Comparison of ENCODE assay signal across 9 mouse cellular contexts in genomic region chr9:110623416-110624195, GRCm38 (mm10). TPM values are rescaled to one million over a fixed set of nuclear protein-coding genes. Genes with fewer than 3 reads are reported as not detected.
DNase-seq lines count a peak whose midpoint lies in the region; ATAC-seq and TF ChIP-seq lines count a peak whose summit lies in the region.
"Had no signal": no experiment of that assay in that cellular context is flagged by ENCODE, and none has a peak within 500 bp of the region (broad histone marks: within the 10 kb centered on the region; RNA-seq: fewer than 3 reads in every experiment).

No protein-coding gene starts in this region.

- peak overlapping the region; percentile 37 for H3K4me3 ChIP-seq in kidney, postnatal 0 days (replicated peaks; ENCODE audit: low read depth, low read length)
- peak overlapping the region; percentile 60 for H3K4me3 ChIP-seq in embryonic facial prominence, embryonic 15.5 days (replicated peaks)
- peak overlapping the region; percentile 54 for H3K4me3 ChIP-seq in limb, embryonic 12.5 days (replicated peaks)
- H3K4me3 ChIP-seq in small intestine, adult 2 months (ENCODE audit: low read depth, low read length): peak overlapping the region; percentile 68

- no peak for TF ChIP-seq CTCF in kidney, postnatal 0 days (IDR thresholded peaks at IDR 0.05; ENCODE audit: low read depth)
- TF ChIP-seq CTCF in small intestine, adult 2 months (IDR thresholded peaks at IDR 0.05; ENCODE audit: extremely low read depth, insufficient read length, insufficient replicate concordance, low read depth, low read length): no peak

- peaks cover 23% of the 10 kb centered on the region; the same call in 1 of the 2 replicates for H3K36me3 ChIP-seq in kidney, postnatal 0 days (ENCODE audit: insufficient read depth, low read length)
- H3K36me3 ChIP-seq in embryonic facial prominence, embryonic 15.5 days: peaks cover 36% of the 10 kb centered on the region
- H3K36me3 ChIP-seq in limb, embryonic 12.5 days: peaks cover 44% of the 10 kb centered on the region
- peaks cover 24% of the 10 kb centered on the region for H3K36me3 ChIP-seq in small intestine, adult 2 months (ENCODE audit: control insufficient read depth, insufficient read depth, low read length)

- peak overlapping the region; percentile 76 for H3K27ac ChIP-seq in kidney, postnatal 0 days
- H3K27ac ChIP-seq in embryonic facial prominence, embryonic 15.5 days (replicated peaks): peak overlapping the region; percentile 92
- H3K27ac ChIP-seq in limb, embryonic 12.5 days: peak overlapping the region; percentile 90
- H3K27ac ChIP-seq in small intestine, adult 2 months (ENCODE audit: insufficient read depth, low read depth, low read length): peak overlapping the region; percentile 25; the same call in 1 of the 2 replicates

- 24% methylated on average over 8 of the region's 8 CpGs for WGBS in kidney, postnatal 0 days
- WGBS in embryonic facial prominence, embryonic 15.5 days: 35% methylated on average over 8 of the region's 8 CpGs
- 36% methylated on average over 8 of the region's 8 CpGs for WGBS in limb, embryonic 12.5 days
- WGBS in small intestine, adult 2 months: 54% methylated on average over 8 of the region's 8 CpGs

- no peak for DNase-seq in kidney, postnatal 0 days (ENCODE audit: low spot score)
- no peak for DNase-seq in kidney, postnatal 4 days
- no peak for DNase-seq in cerebellum, adult 18-20 months
- no peak for DNase-seq in cerebellum, adult 9-11 months
- DNase-seq in thymus, postnatal 0 days (ENCODE audit: low spot score): no peak

- peak overlapping the region; percentile 40 for H3K9ac ChIP-seq in kidney, postnatal 0 days (ENCODE audit: low read depth, low read length)
- peak overlapping the region; percentile 57 for H3K9ac ChIP-seq in embryonic facial prominence, embryonic 15.5 days
- peak overlapping the region; percentile 56 for H3K9ac ChIP-seq in limb, embryonic 12.5 days (replicated peaks)

- no peaks in the 10 kb centered on the region for H3K9me3 ChIP-seq in kidney, postnatal 0 days (replicated peaks; ENCODE audit: low read length)
- H3K9me3 ChIP-seq in embryonic facial prominence, embryonic 15.5 days (replicated peaks): no peaks in the 10 kb centered on the region
- H3K9me3 ChIP-seq in limb, embryonic 12.5 days: no peaks in the 10 kb centered on the region

- H3K4me1 ChIP-seq in kidney, postnatal 0 days (replicated peaks; ENCODE audit: insufficient read depth, low read length): peaks cover 11% of the 10 kb centered on the region
- peaks cover 33% of the 10 kb centered on the region for H3K4me1 ChIP-seq in embryonic facial prominence, embryonic 15.5 days
- H3K4me1 ChIP-seq in limb, embryonic 12.5 days (replicated peaks): peaks cover 21% of the 10 kb centered on the region
- peaks cover 4% of the 10 kb centered on the region for H3K4me1 ChIP-seq in small intestine, adult 2 months (ENCODE audit: control insufficient read depth, insufficient read depth, insufficient read length, low read length)

- peak overlapping the region; percentile 61 for H3K4me2 ChIP-seq in kidney, postnatal 0 days (ENCODE audit: low read length)
- H3K4me2 ChIP-seq in embryonic facial prominence, embryonic 15.5 days (replicated peaks): peak overlapping the region; percentile 96
- peak overlapping the region; percentile 85 for H3K4me2 ChIP-seq in limb, embryonic 12.5 days

- no peak for TF ChIP-seq POLR2A in small intestine, adult 2 months (IDR thresholded peaks at IDR 0.05; ENCODE audit: low read depth, low read length)

- no peak for ATAC-seq in kidney, postnatal 0 days (replicated peaks; ENCODE audit: low FRiP score, low read depth)
- ATAC-seq in embryonic facial prominence, embryonic 15.5 days (ENCODE audit: insufficient number of reproducible peaks, low FRiP score, low TSS enrichment, low read depth): no peak
- ATAC-seq in limb, embryonic 12.5 days (ENCODE audit: insufficient number of reproducible peaks, insufficient read depth, low FRiP score, low TSS enrichment, low read depth): no peak
- ATAC-seq: activated CD4-positive, CD25-positive, alpha-beta regulatory T cell, adult 4 months had no signal

- H3K27me3 ChIP-seq in kidney, postnatal 0 days (ENCODE audit: insufficient read depth, low read length): no peaks in the 10 kb centered on the region
- no peaks in the 10 kb centered on the region for H3K27me3 ChIP-seq in embryonic facial prominence, embryonic 15.5 days
- H3K27me3 ChIP-seq in limb, embryonic 12.5 days: peaks cover 6% of the 10 kb centered on the region
- H3K27me3 ChIP-seq in small intestine, adult 2 months (ENCODE audit: control insufficient read depth, insufficient read depth, low read length): no peaks in the 10 kb centered on the region

RNA-seq across cellular contexts. Expression of gene Nradd, which starts 0.6 kb away (rescaled TPM):
- polyA plus RNA-seq in kidney, postnatal 0 days (2015; fragmentation: Nextera tagmentation; extraction: Ambion mirVana): 42.3 and 45.7 TPM in 2 replicates
- 51.4 and 51.7 TPM in 2 replicates for polyA plus RNA-seq in embryonic facial prominence, embryonic 15.5 days (2015; fragmentation: Nextera tagmentation; extraction: Ambion mirVana)
- polyA plus RNA-seq in limb, embryonic 12.5 days (2016; fragmentation: Nextera tagmentation; extraction: Ambion mirVana): 62.7 and 67.1 TPM in 2 replicates
- polyA plus RNA-seq in small intestine, adult 2 months (2012; rRNA removed): 3.3 and 3.7 TPM in 2 replicates
- 4.3 and 5.3 TPM in 2 replicates for polyA plus RNA-seq in thymus, postnatal 0 days (2015; fragmentation: Nextera tagmentation; extraction: Ambion mirVana)

RNA-seq across cellular contexts. Expression of gene Nbeal2, which starts 30.4 kb away (rescaled TPM):
- polyA plus RNA-seq in kidney, postnatal 0 days (2015; fragmentation: Nextera tagmentation; extraction: Ambion mirVana): 2.9 and 3.9 TPM in 2 replicates
- polyA plus RNA-seq in embryonic facial prominence, embryonic 15.5 days (2015; fragmentation: Nextera tagmentation; extraction: Ambion mirVana): 4.9 and 6.7 TPM in 2 replicates
- 1.1 and 1.6 TPM in 2 replicates for polyA plus RNA-seq in limb, embryonic 12.5 days (2016; fragmentation: Nextera tagmentation; extraction: Ambion mirVana)
- polyA plus RNA-seq in small intestine, adult 2 months (2012; rRNA removed): 28.1 and 28.8 TPM in 2 replicates
- 15.7 and 19.1 TPM in 2 replicates for polyA plus RNA-seq in thymus, postnatal 0 days (2015; fragmentation: Nextera tagmentation; extraction: Ambion mirVana)

RNA-seq across cellular contexts. Expression of gene Ccdc12, which starts 32.7 kb away (rescaled TPM):
- polyA plus RNA-seq in kidney, postnatal 0 days (2015; fragmentation: Nextera tagmentation; extraction: Ambion mirVana): 153 and 154 TPM in 2 replicates
- 131 and 139 TPM in 2 replicates for polyA plus RNA-seq in embryonic facial prominence, embryonic 15.5 days (2015; fragmentation: Nextera tagmentation; extraction: Ambion mirVana)
- polyA plus RNA-seq in limb, embryonic 12.5 days (2016; fragmentation: Nextera tagmentation; extraction: Ambion mirVana): 126 and 133 TPM in 2 replicates
- polyA plus RNA-seq in small intestine, adult 2 months (2012; rRNA removed): 52.9 and 138 TPM in 2 replicates
- 210 and 226 TPM in 2 replicates for polyA plus RNA-seq in thymus, postnatal 0 days (2015; fragmentation: Nextera tagmentation; extraction: Ambion mirVana)

Comparison
In these comparisons a context has a peak if more than half of its experiments do, and no peak if none do; other contexts are left out.
1. H3K27ac ChIP-seq: peak in every context shown above with its lines; median percentile 92 in embryonic facial prominence, embryonic 15.5 days; 90 in limb, embryonic 12.5 days; 76 in kidney, postnatal 0 days; 25 in small intestine, adult 2 months.